Mouse (Mus musculus) liver, postnatal 0 days (tissue): ENCODE results near the gene Wdr70.

Experiments used
- CTCF ChIP-seq: sonication (generic); IDR thresholded peaks from 2 replicates; pipeline ENCODE4 v1.5.1; 2016; ENCODE audit warnings: antibody characterized with exemption, low read depth
- EP300 ChIP-seq: IDR thresholded peaks from 2 replicates; pipeline ENCODE4 v1.6.1; 2016; ENCODE audit warnings: antibody characterized with exemption, low read depth, mild to moderate bottlenecking

GRCm38 (mm10) chr15:7990101-7990500, 108.9 kb downstream of the Wdr70 start:
- TF ChIP-seq CTCF (no peak), EP300 (no peak)
